Mouse (Mus musculus) embryonic facial prominence, embryonic 15.5 days (tissue): ENCODE measurements at regions not wholly inside any gene's neighbourhood (a gene's known extent, or its start where the extent isn't known, plus 50 kb on each side); places are given as distances from the start of the nearest gene placed in this dataset.
"Not testable (repeated sequence)": the region's sequence is repeated elsewhere in the genome, so short reads cannot be mapped to it uniquely, and the experiment has no call there.

ENCODE experiments used
- ATAC-seq: fragments of 200-750 bp; cut with Nextera tagmentation; 2 replicates; pipeline ENCODE4 v1.8.0; 2017; ENCODE audit warnings: low read depth, moderate TSS enrichment; ENCODE audit not compliant: insufficient number of reproducible peaks, low FRiP score, low TSS enrichment
- H3K27ac ChIP-seq: fragments of 300-500 bp; sonication (generic); replicated peaks from 2 replicates; pipeline ENCODE4 v1.5.1; 2015; ENCODE audit warnings: mild to moderate bottlenecking, inconsistent platforms
- H3K27me3 ChIP-seq: fragments of 300-500 bp; sonication (generic); 2 replicates; pipeline ENCODE4 v1.6.1; 2015; ENCODE audit warnings: inconsistent platforms
- H3K36me3 ChIP-seq: fragments of 300-500 bp; sonication (generic); 2 replicates; pipeline ENCODE4 v1.6.1; 2015; ENCODE audit warnings: mild to moderate bottlenecking, inconsistent platforms
- H3K4me1 ChIP-seq: fragments of 300-500 bp; sonication (generic); 2 replicates; pipeline ENCODE4 v1.6.1; 2015; ENCODE audit warnings: inconsistent platforms
- H3K4me2 ChIP-seq: fragments of 300-500 bp; sonication (generic); replicated peaks from 2 replicates; pipeline ENCODE4 v1.6.1; 2015; ENCODE audit warnings: mild to moderate bottlenecking, inconsistent platforms
- H3K4me3 ChIP-seq: fragments of 300-500 bp; sonication (generic); replicated peaks from 2 replicates; pipeline ENCODE4 v1.5.1; 2015; ENCODE audit warnings: mild to moderate bottlenecking, inconsistent platforms
- H3K9ac ChIP-seq: fragments of 300-500 bp; sonication (generic); 2 replicates; pipeline ENCODE4 v1.6.1; 2015; ENCODE audit warnings: inconsistent platforms
- H3K9me3 ChIP-seq: fragments of 300-500 bp; sonication (generic); replicated peaks from 2 replicates; pipeline ENCODE4 v1.6.1; 2016; ENCODE audit warnings: inconsistent platforms
- WGBS: fragments of 180-500 bp; shearing (Covaris S2); methylation state at CpG from one replicate; pipeline ENCODE4 v1.1.7; 2015; 5-methylcytosine and 5-hydroxymethylcytosine counted together

DNA sequence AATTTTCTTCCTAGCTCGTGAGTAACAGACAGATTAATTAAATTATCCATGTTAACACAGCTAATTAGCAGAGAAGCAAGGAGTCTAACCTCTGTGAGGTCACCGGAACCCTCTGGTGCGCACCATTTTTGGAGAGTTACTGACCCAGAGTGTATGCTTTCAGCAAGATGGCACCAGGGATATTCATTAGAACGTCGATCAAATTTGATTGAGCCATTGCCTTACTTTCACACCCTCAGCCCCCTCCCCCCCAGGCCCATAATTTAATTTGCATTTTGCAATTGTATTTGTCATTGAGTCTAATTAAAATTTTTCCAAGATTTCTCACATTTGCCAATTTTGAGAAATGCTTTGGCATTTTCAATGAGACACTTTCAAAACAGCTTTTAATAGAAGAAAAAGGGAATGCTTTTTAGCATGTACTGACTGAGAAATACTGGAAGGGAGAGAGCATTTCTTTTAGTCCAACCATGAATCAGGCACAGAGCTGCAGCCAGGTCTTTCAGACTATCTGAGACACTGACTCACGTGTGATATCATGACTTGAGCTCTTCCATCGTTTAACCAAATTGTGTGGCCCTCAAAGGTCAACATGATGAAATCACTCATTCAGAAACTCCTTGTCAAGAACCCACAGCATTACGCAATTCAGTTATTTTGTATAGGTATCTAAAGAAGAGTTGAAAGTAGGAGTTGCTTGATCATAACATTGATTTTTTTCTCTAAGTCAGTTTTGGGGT lies 198.6 kb downstream of the Fam198b start:
- ATAC-seq, result no peak
- no peaks in the 10 kb centered on the region for H3K9me3 ChIP-seq
- H3K27me3 ChIP-seq, result no peaks in the 10 kb centered on the region
- 82% methylated on average over 8 of the region's 8 CpGs for WGBS
- H3K9ac ChIP-seq, result no peak overlapping the region
- no peak overlapping the region for H3K4me3 ChIP-seq
- H3K27ac ChIP-seq, result no peak overlapping the region
- H3K4me1 ChIP-seq, result no peaks in the 10 kb centered on the region
- no peaks in the 10 kb centered on the region for H3K36me3 ChIP-seq
- H3K4me2 ChIP-seq, result no peak overlapping the region

DNA sequence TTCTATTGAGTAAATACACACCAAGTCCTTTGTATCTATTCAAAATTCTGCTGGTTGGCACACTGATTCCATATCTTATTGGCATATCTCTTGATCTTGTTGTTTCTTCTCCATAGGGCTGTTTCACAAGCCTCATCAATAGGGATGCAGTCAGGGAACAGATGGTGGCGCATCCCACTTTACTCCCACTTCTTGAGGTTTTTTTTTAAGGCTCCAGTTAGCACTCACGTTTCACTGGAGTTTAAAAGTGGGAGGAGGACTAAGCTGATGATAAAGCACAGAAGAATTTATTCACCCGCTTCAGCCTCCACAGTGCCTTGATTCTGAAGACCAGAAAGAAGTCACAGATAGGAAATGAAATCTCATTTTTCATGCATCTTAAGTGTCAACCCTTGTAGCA lies 199.8 kb downstream of the Fam198b start:
- Histone ChIP-seq H3K4me2 (no peak overlapping the region), H3K27ac (no peak overlapping the region), H3K9me3 (no peaks in the 10 kb centered on the region), H3K36me3 (no peaks in the 10 kb centered on the region), H3K9ac (no peak overlapping the region), H3K4me1 (no peaks in the 10 kb centered on the region), H3K27me3 (no peaks in the 10 kb centered on the region), H3K4me3 (no peak overlapping the region)
- 61% methylated on average over 3 of the region's 3 CpGs for WGBS
- ATAC-seq, result no peak

DNA sequence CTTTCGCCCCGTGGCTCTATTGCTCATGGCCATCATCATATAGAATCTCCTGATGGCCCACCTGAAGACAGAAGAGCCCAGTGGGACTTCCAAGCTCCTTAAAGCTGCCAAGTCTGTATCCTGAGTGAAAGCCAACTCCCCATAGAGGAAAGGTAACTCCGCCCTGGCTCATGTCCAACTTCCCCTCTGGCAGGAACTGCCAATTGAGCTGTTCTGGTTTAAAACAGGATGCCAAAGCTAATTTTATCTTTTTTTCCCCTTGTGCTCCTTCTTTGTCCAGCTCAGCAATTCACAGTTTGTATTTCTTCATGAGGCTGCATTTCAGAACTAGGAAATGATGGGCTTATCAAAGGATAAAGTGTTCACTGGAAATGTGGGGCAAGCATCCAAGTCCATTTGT lies 215.3 kb downstream of the Fam198b start:
- Histone ChIP-seq H3K4me1 (no peaks in the 10 kb centered on the region), H3K27me3 (no peaks in the 10 kb centered on the region), H3K4me2 (no peak overlapping the region), H3K36me3 (no peaks in the 10 kb centered on the region), H3K27ac (no peak overlapping the region), H3K4me3 (no peak overlapping the region), H3K9me3 (no peaks in the 10 kb centered on the region), H3K9ac (no peak overlapping the region)
- ATAC-seq, result no peak
- WGBS, result 72% methylated on average over 3 of the region's 3 CpGs

- 10% methylated on average over 1 of the region's 1 CpGs for WGBS
- no peaks in the 10 kb centered on the region for H3K9me3 ChIP-seq
- H3K9ac ChIP-seq, result no peak overlapping the region
- no peaks in the 10 kb centered on the region for H3K27me3 ChIP-seq
- no peak overlapping the region for H3K4me2 ChIP-seq
- no peak overlapping the region for H3K27ac ChIP-seq
- no peaks in the 10 kb centered on the region for H3K36me3 ChIP-seq
- ATAC-seq, result no peak
- no peaks in the 10 kb centered on the region for H3K4me1 ChIP-seq
- H3K4me3 ChIP-seq, result no peak overlapping the region
Measured at GRCm38 (mm10) chr3:80120177-80120736, 235.9 kb downstream of the Fam198b start.

GRCm38 (mm10) chr3:80123666-80124065 lies 239.3 kb downstream of the Fam198b start:
- no peak overlapping the region for H3K4me2 ChIP-seq
- no peaks in the 10 kb centered on the region for H3K36me3 ChIP-seq
- no peak for ATAC-seq
- H3K4me1 ChIP-seq, result no peaks in the 10 kb centered on the region
- no peak overlapping the region for H3K27ac ChIP-seq
- no peak overlapping the region for H3K9ac ChIP-seq
- H3K27me3 ChIP-seq, result no peaks in the 10 kb centered on the region
- 66% methylated on average over 6 of the region's 6 CpGs for WGBS
- no peak overlapping the region for H3K4me3 ChIP-seq
- no peaks in the 10 kb centered on the region for H3K9me3 ChIP-seq

DNA sequence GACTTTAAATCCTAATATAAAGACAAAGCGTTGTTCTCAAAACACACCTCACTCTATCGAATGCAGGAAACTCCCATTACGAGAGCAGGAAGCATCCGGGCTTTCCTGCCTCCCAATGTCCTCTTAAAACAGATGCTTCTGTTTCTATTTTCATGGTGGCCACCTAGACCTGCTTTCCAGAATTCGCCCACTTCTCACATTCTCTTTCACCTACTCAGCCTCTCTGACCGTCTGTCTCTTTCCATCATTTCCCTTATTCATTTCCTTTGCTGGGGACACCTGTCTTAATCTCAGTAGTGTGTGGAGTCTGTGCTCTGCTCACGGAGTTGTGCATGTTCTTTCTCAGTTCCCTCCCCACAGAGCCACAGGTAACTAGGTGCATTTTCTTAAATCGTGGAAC lies 240.3 kb downstream of the Fam198b start:
- 79% methylated on average over 8 of the region's 8 CpGs for WGBS
- Histone ChIP-seq H3K4me3 (no peak overlapping the region), H3K9ac (no peak overlapping the region), H3K27me3 (no peaks in the 10 kb centered on the region), H3K4me1 (no peaks in the 10 kb centered on the region), H3K36me3 (no peaks in the 10 kb centered on the region), H3K9me3 (no peaks in the 10 kb centered on the region), H3K4me2 (no peak overlapping the region), H3K27ac (no peak overlapping the region)
- no peak for ATAC-seq

DNA sequence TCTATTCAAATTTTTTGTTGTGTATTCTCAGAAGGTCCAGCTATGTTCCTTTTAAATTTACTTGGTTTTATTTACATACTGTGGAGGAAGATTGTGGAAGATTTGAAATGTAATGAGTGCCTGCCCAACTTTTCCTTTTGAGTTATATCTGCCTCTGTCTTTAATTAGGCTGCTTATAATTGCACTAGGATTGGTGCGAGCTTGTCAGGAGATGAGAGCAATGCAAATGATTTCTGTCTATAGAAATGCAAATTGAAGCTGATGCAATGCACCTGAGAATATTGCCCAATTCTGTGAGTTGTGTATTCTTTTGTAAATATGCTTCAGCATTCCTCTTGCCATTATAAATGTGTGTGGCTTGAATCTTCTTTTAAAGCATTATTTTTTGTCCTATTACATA lies 257.4 kb downstream of the Fam198b start:
- H3K9me3 ChIP-seq, result no peaks in the 10 kb centered on the region
- no peak for ATAC-seq
- 42% methylated on average over 1 of the region's 1 CpGs for WGBS
- H3K4me1 ChIP-seq, result no peaks in the 10 kb centered on the region
- H3K9ac ChIP-seq, result no peak overlapping the region
- H3K4me2 ChIP-seq, result no peak overlapping the region
- H3K27ac ChIP-seq, result no peak overlapping the region
- H3K36me3 ChIP-seq, result no peaks in the 10 kb centered on the region
- H3K27me3 ChIP-seq, result no peaks in the 10 kb centered on the region
- no peak overlapping the region for H3K4me3 ChIP-seq

DNA sequence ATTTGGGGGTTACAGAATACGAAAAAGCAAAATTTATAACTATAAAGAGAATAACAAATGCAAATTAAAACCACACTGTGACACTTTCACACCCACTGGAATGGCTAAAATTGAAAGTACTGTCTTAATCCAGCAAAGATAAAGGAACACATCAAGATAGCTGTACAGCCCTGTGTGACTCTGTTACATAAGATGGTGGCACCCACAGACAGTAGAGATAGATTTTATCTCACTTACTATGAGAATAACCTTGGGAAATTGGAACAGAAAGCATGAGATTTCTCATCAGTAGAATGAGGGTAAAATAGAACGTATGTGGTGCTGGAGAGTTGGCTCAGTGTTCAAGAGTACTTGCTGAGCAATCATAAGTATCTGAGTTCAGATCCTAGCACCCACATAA lies 276.1 kb downstream of the Fam198b start:
- ATAC-seq, result no peak
- no peaks in the 10 kb centered on the region for H3K36me3 ChIP-seq
- no peak overlapping the region for H3K9ac ChIP-seq
- no peaks in the 10 kb centered on the region for H3K9me3 ChIP-seq
- no peak overlapping the region for H3K4me2 ChIP-seq
- no peak overlapping the region for H3K4me3 ChIP-seq
- H3K27ac ChIP-seq, result no peak overlapping the region
- 72% methylated on average over 2 of the region's 2 CpGs for WGBS
- no peaks in the 10 kb centered on the region for H3K27me3 ChIP-seq
- no peaks in the 10 kb centered on the region for H3K4me1 ChIP-seq

DNA sequence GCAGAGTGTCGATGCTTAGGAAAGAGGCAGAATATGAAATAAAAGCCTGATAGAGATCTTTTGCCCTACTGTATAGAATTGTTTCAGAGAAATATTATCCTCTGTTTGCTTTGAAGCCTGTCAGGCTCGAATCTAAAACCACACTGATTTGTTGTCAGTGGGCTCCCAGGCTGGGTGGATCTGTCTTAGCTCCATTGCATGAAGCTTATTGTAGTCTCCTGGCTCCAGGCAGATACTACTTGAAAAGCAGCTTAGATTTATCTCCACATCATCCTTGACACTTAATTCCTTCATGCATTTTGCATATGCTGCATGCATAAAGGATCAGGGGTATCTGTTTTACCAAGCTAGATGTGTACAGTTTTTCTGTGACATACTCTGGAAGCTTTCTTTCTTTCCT lies 297.4 kb downstream of the Fam198b start:
- Histone ChIP-seq H3K36me3 (no peaks in the 10 kb centered on the region), H3K4me1 (no peaks in the 10 kb centered on the region), H3K4me3 (no peak overlapping the region), H3K4me2 (no peak overlapping the region), H3K9me3 (no peaks in the 10 kb centered on the region), H3K27me3 (no peaks in the 10 kb centered on the region), H3K9ac (no peak overlapping the region), H3K27ac (no peak overlapping the region)
- WGBS, result 25% methylated on average over 2 of the region's 2 CpGs
- no peak for ATAC-seq

DNA sequence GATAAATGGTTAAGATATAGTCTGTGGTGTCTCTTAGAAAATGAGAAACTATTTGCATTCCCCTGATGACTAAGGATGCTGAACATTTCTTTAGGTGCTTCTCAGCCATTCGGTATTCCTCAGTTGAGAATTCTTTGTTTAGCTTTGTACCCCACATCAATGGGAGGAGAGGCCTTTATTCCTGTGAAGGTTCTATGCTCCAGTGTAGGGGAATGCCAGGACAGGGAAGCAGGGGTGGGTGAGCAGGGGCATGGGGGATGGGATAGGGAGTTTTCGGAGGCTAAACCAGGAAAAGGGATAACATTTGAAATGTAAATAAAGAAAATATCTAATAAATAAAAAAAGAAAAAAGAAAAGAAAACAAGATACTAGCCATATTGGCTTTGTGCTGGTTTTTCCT lies 297.8 kb downstream of the Fam198b start:
- not testable (repeated sequence) for H3K9ac ChIP-seq, H3K4me3 ChIP-seq, H3K4me1 ChIP-seq, H3K4me2 ChIP-seq, H3K27ac ChIP-seq, H3K36me3 ChIP-seq, H3K27me3 ChIP-seq, ATAC-seq, H3K9me3 ChIP-seq
- 58% methylated on average over 2 of the region's 2 CpGs for WGBS

DNA sequence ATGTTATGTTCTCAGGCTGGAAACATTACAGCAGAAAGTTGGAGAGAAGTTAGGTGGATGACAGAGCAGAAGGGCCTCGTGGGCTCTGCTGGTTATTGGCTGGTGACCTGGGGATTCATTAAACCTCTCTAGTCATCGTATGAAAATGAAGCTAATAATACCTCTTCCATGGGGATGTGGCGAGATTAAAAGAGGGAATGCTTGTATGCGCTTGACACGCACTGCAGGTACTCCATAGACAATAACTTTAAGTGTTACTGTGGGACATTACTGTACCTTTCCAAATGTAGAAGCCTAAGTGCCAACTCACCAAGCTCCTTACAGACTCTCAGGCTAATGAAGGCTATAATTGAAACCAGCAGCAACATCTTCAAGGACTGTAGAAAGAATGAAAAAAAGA lies 303.1 kb downstream of the Fam198b start:
- 80% methylated on average over 5 of the region's 5 CpGs for WGBS
- no peak overlapping the region for H3K9ac ChIP-seq
- H3K27ac ChIP-seq, result no peak overlapping the region
- H3K27me3 ChIP-seq, result no peaks in the 10 kb centered on the region
- H3K36me3 ChIP-seq, result no peaks in the 10 kb centered on the region
- no peak overlapping the region for H3K4me2 ChIP-seq
- no peaks in the 10 kb centered on the region for H3K9me3 ChIP-seq
- no peak for ATAC-seq
- no peak overlapping the region for H3K4me3 ChIP-seq
- no peaks in the 10 kb centered on the region for H3K4me1 ChIP-seq

DNA sequence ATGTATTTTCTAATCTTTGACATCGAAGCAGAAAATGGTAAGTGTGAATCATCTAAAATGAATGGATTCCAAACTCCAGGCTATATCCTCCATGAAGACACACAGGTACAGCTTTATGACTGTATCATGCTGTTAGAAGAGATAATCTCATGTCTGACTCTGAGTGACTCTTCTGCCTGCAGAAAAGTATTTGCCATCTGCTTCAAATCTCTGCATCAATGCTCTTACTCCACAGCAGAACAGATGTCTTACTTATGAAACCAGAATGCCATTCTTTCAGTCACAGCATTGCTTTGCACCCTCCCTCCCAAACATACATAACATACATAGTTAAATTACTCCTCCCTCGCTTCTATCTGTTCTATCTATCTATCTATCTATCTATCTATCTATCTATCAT lies 316.6 kb downstream of the Fam198b start:
- Histone ChIP-seq H3K4me3 (no peak overlapping the region), H3K9ac (no peak overlapping the region), H3K27ac (no peak overlapping the region), H3K4me1 (no peaks in the 10 kb centered on the region), H3K4me2 (no peak overlapping the region), H3K36me3 (no peaks in the 10 kb centered on the region), H3K27me3 (no peaks in the 10 kb centered on the region), H3K9me3 (no peaks in the 10 kb centered on the region)
- 66% methylated on average over 2 of the region's 2 CpGs for WGBS
- ATAC-seq, result no peak
